Mouse (Mus musculus) stomach, postnatal 0 days (tissue): ENCODE measurements at regions not wholly inside any gene's neighbourhood (a gene's known extent, or its start where the extent isn't known, plus 50 kb on each side); places are given as distances from the start of the nearest gene placed in this dataset.

ENCODE experiments used
- ATAC-seq: fragments of 200-750 bp; cut with Nextera tagmentation; 2 replicates; pipeline ENCODE4 v1.8.0; 2017; ENCODE audit not compliant: low FRiP score, low TSS enrichment
- DNase-seq: peaks from one replicate; pipeline ENCODE4 v3.0.0-alpha.2; 2016; ENCODE audit warnings: low spot score
- H3K27ac ChIP-seq: fragments of 300-500 bp; sonication (generic); replicated peaks from 2 replicates; pipeline ENCODE4 v1.5.1; 2014; ENCODE audit warnings: mild to moderate bottlenecking, control low read depth
- H3K27me3 ChIP-seq: fragments of 300-500 bp; sonication (generic); 2 replicates; pipeline ENCODE4 v1.6.1; 2014; ENCODE audit warnings: low read length; ENCODE audit not compliant: control insufficient read depth, insufficient read depth
- H3K36me3 ChIP-seq: fragments of 300-500 bp; sonication (generic); 2 replicates; pipeline ENCODE4 v1.6.1; 2014; ENCODE audit warnings: low read length, mixed read lengths; ENCODE audit not compliant: control insufficient read depth, insufficient read depth
- H3K4me1 ChIP-seq: fragments of 300-500 bp; sonication (generic); replicated peaks from 2 replicates; pipeline ENCODE4 v1.6.1; 2014; ENCODE audit warnings: antibody characterized with exemption; ENCODE audit not compliant: control insufficient read depth, insufficient read depth
- H3K4me2 ChIP-seq: fragments of 300-500 bp; sonication (generic); replicated peaks from 2 replicates; pipeline ENCODE4 v1.6.1; 2014; ENCODE audit warnings: low read depth, mild to moderate bottlenecking, control low read depth, moderate library complexity
- H3K4me3 ChIP-seq: fragments of 300-500 bp; sonication (generic); 2 replicates; pipeline ENCODE4 v1.5.1; 2014; ENCODE audit warnings: low read depth, low read length, control low read depth
- H3K9ac ChIP-seq: fragments of 300-500 bp; sonication (generic); 2 replicates; pipeline ENCODE4 v1.6.1; 2014; ENCODE audit warnings: mild to moderate bottlenecking, low read length, control low read depth, mixed read lengths
- H3K9me3 ChIP-seq: fragments of 300-500 bp; sonication (generic); 2 replicates; pipeline ENCODE4 v1.6.1; 2016; ENCODE audit warnings: low read length; ENCODE audit not compliant: control insufficient read depth
- CTCF ChIP-seq: IDR thresholded peaks from 2 replicates; pipeline ENCODE4 v1.5.1; 2016; ENCODE audit warnings: antibody characterized with exemption, low read depth, mild to moderate bottlenecking, moderate library complexity
- EP300 ChIP-seq: optimal IDR thresholded peaks from 2 replicates; pipeline ENCODE3; 2016; ENCODE audit warnings: antibody characterized with exemption
- WGBS: fragments of 180-500 bp; shearing (Covaris S2); extraction: QIAGEN DNeasy Blood & Tissue Kit; methylation state at CpG from one replicate; pipeline ENCODE4 v1.1.7; 2014; 5-methylcytosine and 5-hydroxymethylcytosine counted together

DNA sequence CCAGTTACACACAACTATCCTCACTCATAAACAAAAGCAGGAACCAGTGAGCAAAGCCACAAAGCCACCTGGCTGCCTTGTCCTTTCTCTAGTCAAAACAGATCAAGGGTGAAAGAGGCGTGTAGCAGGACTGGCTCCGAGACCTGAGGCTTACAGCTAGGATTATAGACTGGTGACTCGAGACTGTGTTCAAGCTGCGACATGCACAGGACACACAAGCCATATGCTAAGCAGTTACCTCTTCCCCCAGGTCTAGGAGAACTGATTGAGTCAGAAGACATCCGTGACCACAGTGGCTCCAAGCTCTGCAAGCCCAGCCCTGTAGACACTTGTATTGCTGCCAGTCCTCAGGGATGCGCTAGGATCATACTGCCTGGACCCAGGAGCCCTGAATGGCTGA is 50.4 kb upstream of the Spred2 start:
- no peak overlapping the region for H3K9ac ChIP-seq
- H3K9me3 ChIP-seq: no peaks in the 10 kb centered on the region
- H3K36me3 ChIP-seq: no peaks in the 10 kb centered on the region
- TF ChIP-seq EP300: no peak
- TF ChIP-seq CTCF: no peak
- ATAC-seq (no peak), DNase-seq (no peak)
- no peak overlapping the region for H3K4me3 ChIP-seq
- 75% methylated on average over 6 of the region's 6 CpGs for WGBS
- no peak overlapping the region for H3K27ac ChIP-seq
- no peak overlapping the region for H3K4me2 ChIP-seq
- H3K4me1 ChIP-seq: no peaks in the 10 kb centered on the region
- no peaks in the 10 kb centered on the region for H3K27me3 ChIP-seq
